Comparison of ENCODE assay signal across 8 mouse cellular contexts in genomic region chr5:36739829-36740228, GRCm38 (mm10). TPM values are rescaled to one million over a fixed set of nuclear protein-coding genes. Genes with fewer than 3 reads are reported as not detected.
DNase-seq lines count a peak whose midpoint lies in the region; ATAC-seq and TF ChIP-seq lines count a peak whose summit lies in the region.

No protein-coding gene starts in this region.

- DNase-seq in heart, adult 11 months: peak; percentile 91
- no peak for DNase-seq in heart, adult 18-20 months
- peak; percentile 27 for DNase-seq in thymus, postnatal 4 days
- no peak for DNase-seq in thymus, adult 2 months
- no peak for DNase-seq in lung, adult 2 months
- DNase-seq in layer of hippocampus, adult 9-10 months (ENCODE audit: low spot score): no peak

- ATAC-seq in erythroid progenitor cell, adult 5-6 weeks (replicated peaks; ENCODE audit: low FRiP score, poor library complexity, severe bottlenecking): peak; percentile 54
- no peak for ATAC-seq in monocyte, adult 5-6 weeks (replicated peaks; ENCODE audit: insufficient number of reproducible peaks, low FRiP score, low TSS enrichment, poor library complexity, severe bottlenecking)

- H3K27ac ChIP-seq in thymus, adult 2 months (ENCODE audit: control insufficient read depth, insufficient read depth, low read length): no peak overlapping the region

- no peaks in the 10 kb centered on the region for H3K4me1 ChIP-seq in thymus, adult 2 months (replicated peaks; ENCODE audit: control insufficient read depth, insufficient read depth, low read length)
- H3K4me1 ChIP-seq in lung, adult 2 months (ENCODE audit: control insufficient read depth, insufficient read depth, low read length): no peaks in the 10 kb centered on the region

- TF ChIP-seq POLR2A in thymus, adult 2 months (IDR thresholded peaks at IDR 0.05; ENCODE audit: control insufficient read depth, extremely low read depth, insufficient read depth, low read length, poor library complexity): no peak
- TF ChIP-seq POLR2A in lung, adult 2 months (IDR thresholded peaks at IDR 0.05; ENCODE audit: borderline replicate concordance, extremely low read depth, low read depth, low read length): no peak

- WGBS in thymus, adult 2 months: 82% methylated on average over 4 of the region's 4 CpGs
- 49% methylated on average over 4 of the region's 4 CpGs for WGBS in lung, adult 2 months

- no peaks in the 10 kb centered on the region for H3K27me3 ChIP-seq in thymus, adult 2 months (ENCODE audit: control insufficient read depth, insufficient read depth, low read length)

- H3K4me3 ChIP-seq in thymus, adult 2 months (ENCODE audit: control insufficient read depth, insufficient read depth, low read length): no peak overlapping the region
- H3K4me3 ChIP-seq in lung, adult 2 months (replicated peaks; ENCODE audit: extremely low read depth, low read depth, low read length): no peak overlapping the region

- no peak for TF ChIP-seq CTCF in thymus, adult 2 months (IDR thresholded peaks at IDR 0.05; ENCODE audit: borderline replicate concordance, control insufficient read depth, extremely low read depth, insufficient read depth, low read length, poor library complexity)
- TF ChIP-seq CTCF in lung, adult 2 months (IDR thresholded peaks at IDR 0.05; ENCODE audit: insufficient read depth, low read length): peak; percentile 49; the same call in 1 of the 2 replicates

- H3K36me3 ChIP-seq in thymus, adult 2 months (ENCODE audit: control insufficient read depth, insufficient read depth, low read length): no peaks in the 10 kb centered on the region

RNA-seq across cellular contexts. Expression of gene Bloc1s4, which starts 8.6 kb away (rescaled TPM):
- 10 to 100 TPM; 14.0 to 14.2 TPM for total RNA-seq in heart, adult 18-20 months (2021)
- polyA plus RNA-seq in thymus, adult 2 months (2012; rRNA removed): 30.9 and 37.8 TPM in 2 replicates
- total RNA-seq in erythroid progenitor cell, adult 5-6 weeks (2015; ENCODE audit: low replicate concordance): 5.0 and 10.5 TPM in 2 replicates
- 7.9 and 13.1 TPM in 2 replicates for total RNA-seq in erythroid progenitor cell, adult 5-6 weeks (2017; ENCODE audit: low replicate concordance)
- 25.7 and 33.4 TPM in 2 replicates for polyA plus RNA-seq in lung, adult 2 months (2012; rRNA removed)
- 17.5 to 38.1 TPM (median 29.6 TPM) in 3 replicates for total RNA-seq in monocyte, adult 5-6 weeks (2017)

RNA-seq across cellular contexts. Expression of gene D5Ertd579e, which starts 44.0 kb away (rescaled TPM):
- 10 to 100 TPM; 85.9 to 89.3 TPM for total RNA-seq in heart, adult 18-20 months (2021)
- polyA plus RNA-seq in thymus, adult 2 months (2012; rRNA removed): 22.9 and 26.8 TPM in 2 replicates
- total RNA-seq in erythroid progenitor cell, adult 5-6 weeks (2015; ENCODE audit: low replicate concordance): 139 and 143 TPM in 2 replicates
- 235 and 242 TPM in 2 replicates for total RNA-seq in erythroid progenitor cell, adult 5-6 weeks (2017; ENCODE audit: low replicate concordance)
- 14.4 and 23.3 TPM in 2 replicates for polyA plus RNA-seq in lung, adult 2 months (2012; rRNA removed)
- total RNA-seq in monocyte, adult 5-6 weeks (2017): 47.6 to 61.5 TPM (median 57.5 TPM) in 3 replicates

RNA-seq across cellular contexts. Expression of gene Mrfap1, which starts 56.7 kb away (rescaled TPM):
- 100 to 1,000 TPM; 282 to 304 TPM for total RNA-seq in heart, adult 18-20 months (2021)
- 92.4 and 119 TPM in 2 replicates for polyA plus RNA-seq in thymus, adult 2 months (2012; rRNA removed)
- 94.1 and 105 TPM in 2 replicates for total RNA-seq in erythroid progenitor cell, adult 5-6 weeks (2015; ENCODE audit: low replicate concordance)
- total RNA-seq in erythroid progenitor cell, adult 5-6 weeks (2017; ENCODE audit: low replicate concordance): 94.0 and 125 TPM in 2 replicates
- polyA plus RNA-seq in lung, adult 2 months (2012; rRNA removed): 127 and 129 TPM in 2 replicates
- 214 to 260 TPM (median 240 TPM) in 3 replicates for total RNA-seq in monocyte, adult 5-6 weeks (2017)

Comparison
In these comparisons a context has a peak if more than half of its experiments do, and no peak if none do; other contexts are left out.
1. DNase-seq: peak in heart, adult 11 months (single experiment) and thymus, postnatal 4 days (single experiment); none in heart, adult 18-20 months (0 of 2), thymus, adult 2 months (single experiment), lung, adult 2 months (single experiment) and layer of hippocampus, adult 9-10 months (single experiment).